ENCODE assay signal across 8 mouse cellular contexts in genomic region chr13:49326246-49327206, GRCm38 (mm10). TPM values are rescaled to one million over a fixed set of nuclear protein-coding genes. Genes with fewer than 3 reads are reported as not detected.
A peak's percentile ranks its signal among the peaks of the same experiment; 100 is the strongest.
DNase-seq lines count a peak whose midpoint lies in the region; ATAC-seq lines count a peak whose summit lies in the region.

No protein-coding gene starts in this region.

- H3K4me1 ChIP-seq in forebrain, embryonic 13.5 days, result no peaks in the 10 kb centered on the region
- H3K4me1 ChIP-seq in forebrain, embryonic 10.5 days, result peaks cover 6% of the 10 kb centered on the region; the same call in 1 of the 2 replicates
- no peaks in the 10 kb centered on the region for H3K4me1 ChIP-seq in forebrain, embryonic 14.5 days (ENCODE audit: control insufficient read depth, insufficient read depth, low read length)
- no peaks in the 10 kb centered on the region for H3K4me1 ChIP-seq in midbrain, embryonic 11.5 days (ENCODE audit: control insufficient read depth, insufficient read depth, low read length)
- no peaks in the 10 kb centered on the region for H3K4me1 ChIP-seq in stomach, embryonic 16.5 days (ENCODE audit: control insufficient read depth, insufficient read depth, low read length)

- no peak for DNase-seq in forebrain, embryonic 10.5 days (ENCODE audit: extremely low spot score, low spot score)
- DNase-seq in 3T3-L1 (ENCODE audit: low read depth, low spot score), result peak; percentile 70
- peak; percentile 41 to 73 for DNase-seq in adrenal gland, postnatal 36 days
- peak; percentile 72 for DNase-seq in forebrain, embryonic 14.5 days (ENCODE audit: low spot score)
- peak; percentile 76 for DNase-seq in kidney, postnatal 10 days
- peak; percentile 91 for DNase-seq in midbrain, embryonic 11.5 days (ENCODE audit: low spot score, missing footprints)

- H3K4me3 ChIP-seq in forebrain, embryonic 13.5 days, result no peak overlapping the region
- H3K4me3 ChIP-seq in forebrain, embryonic 10.5 days, result no peak overlapping the region
- no peak overlapping the region for H3K4me3 ChIP-seq in forebrain, embryonic 14.5 days (ENCODE audit: low read depth, low read length)
- no peak overlapping the region for H3K4me3 ChIP-seq in midbrain, embryonic 11.5 days (ENCODE audit: low read depth, low read length)
- no peak overlapping the region for H3K4me3 ChIP-seq in stomach, embryonic 16.5 days (replicated peaks; ENCODE audit: low read length)

- H3K27ac ChIP-seq in forebrain, embryonic 13.5 days, result no peak overlapping the region
- no peak overlapping the region for H3K27ac ChIP-seq in forebrain, embryonic 10.5 days
- no peak overlapping the region for H3K27ac ChIP-seq in forebrain, embryonic 14.5 days (ENCODE audit: low read depth, low read length)
- no peak overlapping the region for H3K27ac ChIP-seq in midbrain, embryonic 11.5 days (ENCODE audit: low read depth, low read length)
- no peak overlapping the region for H3K27ac ChIP-seq in stomach, embryonic 16.5 days (ENCODE audit: low read length)

- H3K36me3 ChIP-seq in forebrain, embryonic 13.5 days (ENCODE audit: poor library complexity, severe bottlenecking), result no peaks in the 10 kb centered on the region
- no peaks in the 10 kb centered on the region for H3K36me3 ChIP-seq in forebrain, embryonic 10.5 days (replicated peaks)
- H3K36me3 ChIP-seq in forebrain, embryonic 14.5 days (ENCODE audit: control insufficient read depth, insufficient read depth, low read length), result no peaks in the 10 kb centered on the region
- H3K36me3 ChIP-seq in midbrain, embryonic 11.5 days (ENCODE audit: control insufficient read depth, insufficient read depth, low read length), result no peaks in the 10 kb centered on the region
- no peaks in the 10 kb centered on the region for H3K36me3 ChIP-seq in stomach, embryonic 16.5 days (ENCODE audit: control insufficient read depth, insufficient read depth, low read length)

- ATAC-seq in forebrain, embryonic 13.5 days, result peak; percentile 48; the same call in 1 of the 2 replicates
- peak; percentile 65; the same call in 1 of the 2 replicates for ATAC-seq in forebrain, embryonic 14.5 days
- ATAC-seq in midbrain, embryonic 11.5 days (ENCODE audit: low FRiP score), result peak; percentile 55
- peak; percentile 29; the same call in 1 of the 2 replicates for ATAC-seq in stomach, embryonic 16.5 days (ENCODE audit: insufficient read depth, low FRiP score)

- H3K27me3 ChIP-seq in forebrain, embryonic 13.5 days, result 0 out of 2 replicates have a peak, but pooled peaks cover 2% of the 10 kb centered on the region
- peaks cover 17% of the 10 kb centered on the region for H3K27me3 ChIP-seq in forebrain, embryonic 10.5 days (ENCODE audit: poor library complexity, severe bottlenecking)
- no peaks in the 10 kb centered on the region for H3K27me3 ChIP-seq in forebrain, embryonic 14.5 days (replicated peaks; ENCODE audit: control insufficient read depth, insufficient read depth, low read length)
- peaks cover 8% of the 10 kb centered on the region for H3K27me3 ChIP-seq in midbrain, embryonic 11.5 days (ENCODE audit: control insufficient read depth, insufficient read depth, low read length)
- no peaks in the 10 kb centered on the region for H3K27me3 ChIP-seq in stomach, embryonic 16.5 days (ENCODE audit: control insufficient read depth, insufficient read depth, low read length)

- no peaks in the 10 kb centered on the region for H3K9me3 ChIP-seq in forebrain, embryonic 13.5 days (replicated peaks)
- H3K9me3 ChIP-seq in forebrain, embryonic 10.5 days, result no peaks in the 10 kb centered on the region
- no peaks in the 10 kb centered on the region for H3K9me3 ChIP-seq in forebrain, embryonic 14.5 days (replicated peaks; ENCODE audit: control insufficient read depth, low read length)
- no peaks in the 10 kb centered on the region for H3K9me3 ChIP-seq in midbrain, embryonic 11.5 days (ENCODE audit: control insufficient read depth, low read length)
- no peaks in the 10 kb centered on the region for H3K9me3 ChIP-seq in stomach, embryonic 16.5 days (replicated peaks; ENCODE audit: control insufficient read depth, low read length)

- no peak overlapping the region for H3K4me2 ChIP-seq in forebrain, embryonic 13.5 days
- H3K4me2 ChIP-seq in forebrain, embryonic 14.5 days (ENCODE audit: low read length), result no peak overlapping the region
- H3K4me2 ChIP-seq in midbrain, embryonic 11.5 days, result no peak overlapping the region
- H3K4me2 ChIP-seq in stomach, embryonic 16.5 days (ENCODE audit: low read depth, low read length), result no peak overlapping the region

- no peak overlapping the region for H3K9ac ChIP-seq in forebrain, embryonic 13.5 days
- H3K9ac ChIP-seq in forebrain, embryonic 14.5 days (ENCODE audit: low read length), result no peak overlapping the region; the same call in 1 of the 2 replicates
- no peak overlapping the region for H3K9ac ChIP-seq in midbrain, embryonic 11.5 days (ENCODE audit: low read length)
- H3K9ac ChIP-seq in stomach, embryonic 16.5 days (ENCODE audit: low read length), result no peak overlapping the region

- 62% methylated on average over 6 of the region's 6 CpGs for whole genome bisulfite sequencing in forebrain, embryonic 13.5 days
- WGBS in forebrain, embryonic 10.5 days, result 62% methylated on average over 6 of the region's 6 CpGs
- WGBS in forebrain, embryonic 14.5 days, result 63% methylated on average over 6 of the region's 6 CpGs
- WGBS in midbrain, embryonic 11.5 days, result 62% methylated on average over 6 of the region's 6 CpGs
- WGBS in stomach, embryonic 16.5 days, result 59% methylated on average over 6 of the region's 6 CpGs

RNA-seq across cellular contexts. Expression of gene Fgd3, which starts 6.4 kb away (rescaled TPM):
- polyA plus RNA-seq in forebrain, embryonic 13.5 days (2015; fragmentation: Nextera tagmentation; extraction: Ambion mirVana), result 3.0 and 3.3 TPM in 2 replicates
- polyA plus RNA-seq in forebrain, embryonic 10.5 days (2016; fragmentation: Nextera tagmentation; extraction: Ambion mirVana), result 0.90 and 1.1 TPM in 2 replicates
- 1 to 10 TPM; 2.7 to 5.3 TPM for total RNA-seq in adrenal gland, postnatal 36 days (2021)
- polyA plus RNA-seq in forebrain, embryonic 14.5 days (2014; fragmentation: Nextera tagmentation; extraction: Ambion mirVana), result 2.8 and 3.4 TPM in 2 replicates
- 0.74 and 0.77 TPM in 2 replicates for polyA plus RNA-seq in midbrain, embryonic 11.5 days (2014; fragmentation: Nextera tagmentation; extraction: Ambion mirVana)
- polyA plus RNA-seq in stomach, embryonic 16.5 days (2015; fragmentation: Nextera tagmentation; extraction: Ambion mirVana), result 0.40 and 0.51 TPM in 2 replicates

RNA-seq across cellular contexts. Expression of gene Bicd2, which starts 14.9 kb away (rescaled TPM):
- 24.8 and 26.7 TPM in 2 replicates for polyA plus RNA-seq in forebrain, embryonic 13.5 days (2015; fragmentation: Nextera tagmentation; extraction: Ambion mirVana)
- polyA plus RNA-seq in forebrain, embryonic 10.5 days (2016; fragmentation: Nextera tagmentation; extraction: Ambion mirVana), result 26.2 and 28.8 TPM in 2 replicates
- 10 to 100 TPM; 34.8 to 44.6 TPM for total RNA-seq in adrenal gland, postnatal 36 days (2021)
- 19.2 and 25.2 TPM in 2 replicates for polyA plus RNA-seq in forebrain, embryonic 14.5 days (2014; fragmentation: Nextera tagmentation; extraction: Ambion mirVana)
- polyA plus RNA-seq in midbrain, embryonic 11.5 days (2014; fragmentation: Nextera tagmentation; extraction: Ambion mirVana), result 24.8 and 25.3 TPM in 2 replicates
- polyA plus RNA-seq in stomach, embryonic 16.5 days (2015; fragmentation: Nextera tagmentation; extraction: Ambion mirVana), result 26.5 and 26.7 TPM in 2 replicates
